Mouse (Mus musculus) C2C12 (cell line): ENCODE results near the gene Gpam.

ENCODE experiments used
- CEBPB ChIP-seq: IDR thresholded peaks from one replicate; pipeline ENCODE4 v1.6.1; 2011; ENCODE audit warnings: low read depth, mild to moderate bottlenecking, control low read depth, moderate library complexity
- CTCF ChIP-seq: IDR thresholded peaks from one replicate; pipeline ENCODE4 v1.5.1; 2011; ENCODE audit not compliant: control insufficient read depth, insufficient read depth, insufficient read length
- FOSL1 ChIP-seq: IDR thresholded peaks from one replicate; pipeline ENCODE4 v1.8.0; 2011; ENCODE audit warnings: mild to moderate bottlenecking, low read length; ENCODE audit not compliant: poor library complexity, insufficient read depth, severe bottlenecking
- MAX ChIP-seq: IDR thresholded peaks from one replicate; pipeline ENCODE4 v1.6.1; 2011; ENCODE audit warnings: mild to moderate bottlenecking, control low read depth
- MYOD1 ChIP-seq: IDR thresholded peaks from one replicate; pipeline ENCODE4 v1.6.1; 2011; ENCODE audit warnings: low read depth; ENCODE audit not compliant: control insufficient read depth, insufficient read length
- MYOG ChIP-seq: IDR thresholded peaks from one replicate; pipeline ENCODE4 v1.6.1; 2011; ENCODE audit not compliant: control insufficient read depth, insufficient read length; ENCODE audit errors: extremely low read depth
- USF1 ChIP-seq: IDR thresholded peaks from one replicate; pipeline ENCODE4 v1.6.1; 2011; ENCODE audit warnings: low read depth, mild to moderate bottlenecking, control low read depth, moderate library complexity

DNA sequence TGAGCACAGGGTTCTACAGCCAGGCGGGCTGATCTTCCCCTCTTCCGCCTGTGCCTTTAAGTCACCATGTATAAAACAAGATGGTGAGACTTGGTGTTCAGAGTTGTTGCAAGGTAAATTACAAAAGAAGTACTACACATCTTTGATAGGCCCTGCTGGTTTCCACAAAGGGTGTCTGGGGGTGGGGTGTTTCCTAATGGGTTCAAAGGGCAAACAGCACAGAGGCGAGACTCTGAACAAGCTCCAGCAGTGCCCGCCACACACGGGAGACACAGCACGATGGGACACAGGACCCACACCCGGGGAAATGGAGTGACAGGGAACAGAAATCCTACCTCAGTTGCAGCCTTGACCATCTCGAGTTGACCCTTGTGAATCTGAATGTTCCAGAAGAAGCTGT is 39.3 kb downstream of the Gpam start:
- TF ChIP-seq CTCF (no peak), USF1 (no peak), MYOD1 (no peak), MYOG (no peak), FOSL1 (no peak), CEBPB (no peak), MAX (no peak)
